Mouse (Mus musculus) MEL (cell line): Measurements from ENCODE around the gene Gm49486.

Experiments used
- BHLHE40 ChIP-seq: IDR thresholded peaks from 2 replicates; pipeline ENCODE4 v1.6.1; 2012; ENCODE audit warnings: low read depth, mild to moderate bottlenecking, inconsistent platforms, low read length, improper control_type of control experiment, borderline replicate concordance
- CTCF ChIP-seq, 3 experiments: IDR thresholded peaks in 2 of 3; conservative IDR thresholded peaks in 1 of 3; 2 replicates each; pipeline ENCODE4 v1.5.1; 2011 to 2012; ENCODE audit warnings: low read length in 3 of 3, low read depth in 2 of 3, mild to moderate bottlenecking in 2 of 3, improper control_type of control experiment in 1 of 3, inconsistent platforms in 1 of 3, mixed read lengths in 1 of 3, moderate library complexity in 1 of 3; ENCODE audit not compliant: control insufficient read depth in 1 of 3, insufficient read depth in 1 of 3, poor library complexity in 1 of 3, severe bottlenecking in 1 of 3
- E2F4 ChIP-seq: IDR thresholded peaks from 2 replicates; pipeline ENCODE4 v1.6.1; 2011; ENCODE audit warnings: low read depth, low read length, improper control_type of control experiment, borderline replicate concordance
- EP300 ChIP-seq, 2 experiments: IDR thresholded peaks; 2 replicates each; pipeline ENCODE4 v1.6.1; 2011; ENCODE audit warnings: improper control_type of control experiment in 2 of 2, low read length in 2 of 2, low read depth in 1 of 2, mild to moderate bottlenecking in 1 of 2
- JUND ChIP-seq: IDR thresholded peaks from 2 replicates; pipeline ENCODE4 v1.6.1; 2011; ENCODE audit warnings: low read depth, mild to moderate bottlenecking, improper control_type of control experiment, low read length
- MAX ChIP-seq: IDR thresholded peaks from 2 replicates; pipeline ENCODE4 v1.6.1; 2011; ENCODE audit warnings: low read length, improper control_type of control experiment
- MYB ChIP-seq: IDR thresholded peaks from 2 replicates; pipeline ENCODE4 v1.6.1; 2011; ENCODE audit warnings: mild to moderate bottlenecking, low read depth, low read length, improper control_type of control experiment
- POLR2A ChIP-seq, 2 experiments: IDR thresholded peaks; 2 replicates each; pipeline ENCODE4 v1.6.1; 2011 to 2012; ENCODE audit warnings: low read length in 2 of 2, mild to moderate bottlenecking in 2 of 2, control low read depth in 1 of 2, improper control_type of control experiment in 1 of 2, low read depth in 1 of 2, moderate library complexity in 1 of 2; ENCODE audit not compliant: control insufficient read depth in 1 of 2, insufficient read depth in 1 of 2, poor library complexity in 1 of 2
- POLR2AphosphoS2 ChIP-seq: IDR thresholded peaks from 2 replicates; pipeline ENCODE4 v1.6.1; 2011; ENCODE audit warnings: low read length, improper control_type of control experiment
- SIN3A ChIP-seq: IDR thresholded peaks from 2 replicates; pipeline ENCODE4 v1.6.1; 2012; ENCODE audit warnings: low read length, improper control_type of control experiment, inconsistent platforms

GRCm38 (mm10) chr15:79216191-79216590 lies 13.0 kb upstream of the Gm49486 start:
- TF ChIP-seq POLR2AphosphoS2 (no peak), EP300 (IDR thresholded peaks at IDR 0.05; ENCODE audit: low read depth in 1 of 2, low read length in 2 of 2) (no peak), CTCF (IDR thresholded peaks at IDR 0.05 in 2 of 3, conservative IDR thresholded peaks at IDR 0.05 in 1 of 3; ENCODE audit: control insufficient read depth in 1 of 3, insufficient read depth in 1 of 3, low read depth in 2 of 3, low read length in 3 of 3, poor library complexity in 1 of 3, severe bottlenecking in 1 of 3) (no peak), MYB (no peak), BHLHE40 (no peak), POLR2A (IDR thresholded peaks at IDR 0.05; ENCODE audit: control insufficient read depth in 1 of 2, insufficient read depth in 1 of 2, low read depth in 1 of 2, low read length in 2 of 2, poor library complexity in 1 of 2) (no peak), JUND (no peak), SIN3A (no peak), E2F4 (no peak), MAX (no peak)
